Comparison of ENCODE assay signal across 25 mouse cellular contexts in genomic region chr7:115513681-115514080, GRCm38 (mm10).
DNase-seq lines count a peak whose midpoint lies in the region; ATAC-seq and TF ChIP-seq lines count a peak whose summit lies in the region.
"Had no signal": no experiment of that assay in that cellular context is flagged by ENCODE, and none has a peak within 500 bp of the region (broad histone marks: within the 10 kb centered on the region; RNA-seq: fewer than 3 reads in every experiment).

No protein-coding gene starts in this region.

- H3K27ac ChIP-seq in gastrocnemius, adult 2 months = peak overlapping the region; percentile 92
- H3K27ac ChIP-seq in hindbrain, embryonic 14.5 days = 0 out of 2 replicates have a peak overlapping the region, but pooled peaks have one; percentile 14
- H3K27ac ChIP-seq in midbrain, embryonic 16.5 days (ENCODE audit: low read length) = peak overlapping the region; percentile 43; the same call in 1 of the 2 replicates
- H3K27ac ChIP-seq: heart, embryonic 13.5 days; limb, embryonic 13.5 days; liver, embryonic 13.5 days; midbrain, embryonic 12.5 days; stomach, embryonic 15.5 days had no signal

- H3K4me2 ChIP-seq in hindbrain, embryonic 14.5 days (replicated peaks) = peak overlapping the region; percentile 17; the same call in 1 of the 2 replicates
- H3K4me2 ChIP-seq in midbrain, embryonic 16.5 days (ENCODE audit: low read length) = peak overlapping the region; percentile 4; the same call in 1 of the 2 replicates
- H3K4me2 ChIP-seq: heart, embryonic 13.5 days; limb, embryonic 13.5 days; liver, embryonic 13.5 days; lung, embryonic 14.5 days; midbrain, embryonic 12.5 days; stomach, embryonic 15.5 days had no signal

- no peak for TF ChIP-seq POLR2A in brain, embryonic 14.5 days (IDR thresholded peaks at IDR 0.05; ENCODE audit: borderline replicate concordance, extremely low read depth, insufficient read depth, insufficient read length, poor library complexity, severe bottlenecking)

- intact Hi-C loops in gastrocnemius, adult 2 months (cut with DNase I) = loop anchor here (1.0 kb wide), 1 partner anchor 31 kb away; no protein-coding TSS in a partner anchor
- intact Hi-C loops in heart, postnatal 10 days (cut with DNase I) = no loop called here

- DNase-seq in gastrocnemius, adult 2 months = no peak
- no peak for DNase-seq in gastrocnemius, postnatal 10 days
- DNase-seq in brain, embryonic 14.5 days (ENCODE audit: low read depth) = peak; percentile 74
- no peak for DNase-seq in hindbrain, embryonic 14.5 days (ENCODE audit: low spot score)
- DNase-seq in yolk sac, embryonic 10.5 days (ENCODE audit: low spot score) = no peak
- DNase-seq in spleen, postnatal 14 days (ENCODE audit: low spot score in 2 of 2) = no peak
- DNase-seq in heart, postnatal 10 days = no peak
- DNase-seq: adrenal gland, postnatal 25 days; cerebellum, adult 11-12 months; cerebellum, postnatal 36 days; gastrocnemius, postnatal 14 days; heart, adult 18-20 months; heart, postnatal 4 days; kidney, postnatal 4 days; liver, embryonic 13.5 days; lung, embryonic 14.5 days; lung, postnatal 4 days; thymus, adult 2 months had no signal

- peaks cover 21% of the 10 kb centered on the region for H3K4me1 ChIP-seq in hindbrain, embryonic 14.5 days (replicated peaks; ENCODE audit: control insufficient read depth, insufficient read depth, low read length)
- peaks cover 13% of the 10 kb centered on the region for H3K4me1 ChIP-seq in midbrain, embryonic 16.5 days (ENCODE audit: control insufficient read depth, insufficient read depth, low read length)
- H3K4me1 ChIP-seq: liver, embryonic 13.5 days; stomach, embryonic 15.5 days had no signal

- no peak for TF ChIP-seq CTCF in gastrocnemius, adult 2 months (IDR thresholded peaks at IDR 0.05)
- TF ChIP-seq CTCF in brain, embryonic 14.5 days (IDR thresholded peaks at IDR 0.05; ENCODE audit: borderline replicate concordance, extremely low read depth, insufficient read depth, insufficient read length) = no peak

- ATAC-seq in hindbrain, embryonic 14.5 days (ENCODE audit: low FRiP score) = no peak
- no peak; the same call in 1 of the 2 replicates for ATAC-seq in midbrain, embryonic 16.5 days
- ATAC-seq: intestine, embryonic 16.5 days had no signal

- no peaks in the 10 kb centered on the region for H3K36me3 ChIP-seq in hindbrain, embryonic 14.5 days (replicated peaks; ENCODE audit: control insufficient read depth, insufficient read depth)
- no peaks in the 10 kb centered on the region for H3K36me3 ChIP-seq in midbrain, embryonic 16.5 days (ENCODE audit: control insufficient read depth, insufficient read depth, low read length)
- H3K36me3 ChIP-seq: midbrain, embryonic 12.5 days; stomach, embryonic 15.5 days had no signal

- H3K27me3 ChIP-seq in hindbrain, embryonic 14.5 days (ENCODE audit: control insufficient read depth, insufficient read depth, low read length) = no peaks in the 10 kb centered on the region
- H3K27me3 ChIP-seq in midbrain, embryonic 16.5 days (ENCODE audit: control insufficient read depth, insufficient read depth, low read depth, low read length) = no peaks in the 10 kb centered on the region
- H3K27me3 ChIP-seq: CH12.LX; heart, embryonic 13.5 days; liver, embryonic 13.5 days; midbrain, embryonic 12.5 days; stomach, embryonic 15.5 days had no signal

- 0 out of 2 replicates have a peak overlapping the region, but pooled peaks have one; percentile 2 for H3K9ac ChIP-seq in hindbrain, embryonic 14.5 days
- H3K9ac ChIP-seq in midbrain, embryonic 16.5 days (ENCODE audit: low read depth, low read length) = no peak overlapping the region
- H3K9ac ChIP-seq: heart, embryonic 13.5 days; limb, embryonic 13.5 days; liver, embryonic 13.5 days; lung, embryonic 14.5 days; midbrain, embryonic 12.5 days; stomach, embryonic 15.5 days had no signal

- 30% methylated on average over 8 of the region's 8 CpGs for WGBS in hindbrain, embryonic 14.5 days
- 29% methylated on average over 8 of the region's 8 CpGs for WGBS in midbrain, embryonic 16.5 days

- H3K4me3 ChIP-seq in gastrocnemius, adult 2 months = no peak overlapping the region
- no peak overlapping the region for H3K4me3 ChIP-seq in hindbrain, embryonic 14.5 days (replicated peaks; ENCODE audit: low read length)
- H3K4me3 ChIP-seq in midbrain, embryonic 16.5 days (ENCODE audit: low read depth, low read length) = no peak overlapping the region
- H3K4me3 ChIP-seq: heart, embryonic 13.5 days; limb, embryonic 13.5 days; liver, embryonic 13.5 days; midbrain, embryonic 12.5 days; stomach, embryonic 15.5 days had no signal

- no peaks in the 10 kb centered on the region for H3K9me3 ChIP-seq in hindbrain, embryonic 14.5 days (ENCODE audit: control insufficient read depth, low read length)
- H3K9me3 ChIP-seq in midbrain, embryonic 16.5 days (replicated peaks; ENCODE audit: control insufficient read depth, low read length, poor library complexity, severe bottlenecking) = no peaks in the 10 kb centered on the region
- H3K9me3 ChIP-seq: heart, embryonic 13.5 days; limb, embryonic 13.5 days; liver, embryonic 13.5 days; midbrain, embryonic 12.5 days; stomach, embryonic 15.5 days had no signal

Comparison
In these comparisons a context has a peak if more than half of its experiments do, and no peak if none do; other contexts are left out.
1. H3K27ac ChIP-seq: peak in every context shown above with its lines; median percentile 92 in gastrocnemius, adult 2 months; 43 in midbrain, embryonic 16.5 days; 14 in hindbrain, embryonic 14.5 days.